Mouse (Mus musculus) heart, embryonic 14.5 days (tissue): ENCODE results near the gene Gstt2. TPM values are rescaled to one million over a fixed set of nuclear protein-coding genes. Genes with fewer than 3 reads are reported as not detected.

ENCODE experiments used
- ATAC-seq: fragments of 200-750 bp; cut with Nextera tagmentation; 2 replicates; pipeline ENCODE4 v1.8.0; 2017; ENCODE audit warnings: low read depth, moderate TSS enrichment; ENCODE audit not compliant: insufficient number of reproducible peaks, insufficient read depth, low FRiP score
- H3K27ac ChIP-seq, 2 experiments: fragments of 200-500 bp in 1 of 2; fragments of 300-500 bp in 1 of 2; sonication (generic) in 1 of 2; replicated peaks in 1 of 2; 2 replicates each; pipeline ENCODE4 v1.5.1; 2012 to 2014; ENCODE audit warnings: low read depth in 2 of 2, low read length in 2 of 2, control low read depth in 1 of 2, mild to moderate bottlenecking in 1 of 2, mixed read lengths in 1 of 2; ENCODE audit not compliant: control insufficient read depth in 1 of 2, insufficient read depth in 1 of 2
- H3K27me3 ChIP-seq: fragments of 300-500 bp; sonication (generic); 2 replicates; pipeline ENCODE4 v1.6.1; 2014; ENCODE audit warnings: mild to moderate bottlenecking, low read length, control low read depth; ENCODE audit not compliant: control insufficient read depth, insufficient read depth
- H3K36me3 ChIP-seq: fragments of 300-500 bp; sonication (generic); 2 replicates; pipeline ENCODE4 v1.6.1; 2014; ENCODE audit warnings: mild to moderate bottlenecking, control low read depth, low read length, mixed read lengths; ENCODE audit not compliant: control insufficient read depth, insufficient read depth
- H3K4me1 ChIP-seq, 2 experiments: fragments of 200-500 bp in 1 of 2; fragments of 300-500 bp in 1 of 2; sonication (generic) in 1 of 2; 2 replicates each; pipeline ENCODE4 v1.6.1; 2012 to 2014; ENCODE audit warnings: low read length in 2 of 2, control low read depth in 1 of 2, mixed read lengths in 1 of 2; ENCODE audit not compliant: control insufficient read depth in 2 of 2, insufficient read depth in 2 of 2
- H3K4me2 ChIP-seq: fragments of 300-500 bp; sonication (generic); 2 replicates; pipeline ENCODE4 v1.6.1; 2014; ENCODE audit warnings: mild to moderate bottlenecking, low read length
- H3K4me3 ChIP-seq, 2 experiments: fragments of 200-500 bp in 1 of 2; fragments of 300-500 bp in 1 of 2; sonication (generic) in 1 of 2; 2 replicates each; pipeline ENCODE4 v1.5.1; 2012 to 2014; ENCODE audit warnings: low read length in 2 of 2, mild to moderate bottlenecking in 2 of 2, control low read depth in 1 of 2, low read depth in 1 of 2, moderate library complexity in 1 of 2; ENCODE audit not compliant: control insufficient read depth in 1 of 2, insufficient read depth in 1 of 2
- H3K9ac ChIP-seq: fragments of 300-500 bp; sonication (generic); 2 replicates; pipeline ENCODE4 v1.6.1; 2014; ENCODE audit warnings: mild to moderate bottlenecking, low read length
- H3K9me3 ChIP-seq: fragments of 300-500 bp; sonication (generic); 2 replicates; pipeline ENCODE4 v1.6.1; 2016; ENCODE audit warnings: low read length, control low read depth; ENCODE audit not compliant: control insufficient read depth
- WGBS: fragments of 180-500 bp; shearing (Covaris S2); extraction: QIAGEN DNeasy Blood & Tissue Kit; methylation state at CpG from one replicate; pipeline ENCODE4 v1.1.7; 2014; 5-methylcytosine and 5-hydroxymethylcytosine counted together
- polyA plus RNA-seq: library from polyadenylated mRNA; unstranded; fragments of >200 nt; fragmentation: Nextera tagmentation; extraction: Ambion mirVana; gene quantifications from 2 replicates; pipeline ENCODE4 v1.2.1, GENCODE M21; 2014

Gstt2 gene
- polyA plus RNA-seq, 1 experiment from 2014 or later, result 13.5 TPM

- no peak overlapping the region for H3K4me3 ChIP-seq
- no peak overlapping the region for H3K9ac ChIP-seq
- peaks cover 11 to 13% of the 10 kb centered on the region in 2 experiments for H3K4me1 ChIP-seq
- H3K36me3 ChIP-seq, result peaks cover 25% of the 10 kb centered on the region
- 42% methylated on average over 5 of the region's 5 CpGs for WGBS
- no peaks in the 10 kb centered on the region for H3K27me3 ChIP-seq
- no peak overlapping the region for H3K27ac ChIP-seq
- H3K4me2 ChIP-seq, result no peak overlapping the region
- no peak for ATAC-seq
- no peaks in the 10 kb centered on the region for H3K9me3 ChIP-seq
Measured at GRCm38 (mm10) chr10:75854096-75854495, 16.9 kb upstream of the Gstt2 start.

GRCm38 (mm10) chr10:75853452-75853851, 16.2 kb upstream of the Gstt2 start:
- no peak for ATAC-seq
- 23% methylated on average over 10 of the region's 10 CpGs for whole genome bisulfite sequencing

GRCm38 (mm10) chr10:75852539-75853125, 15.4 kb upstream of the Gstt2 start:
- Histone ChIP-seq H3K4me3 (no peak overlapping the region), H3K9me3 (no peaks in the 10 kb centered on the region), H3K27ac (no peak overlapping the region), H3K4me2 (no peak overlapping the region), H3K9ac (no peak overlapping the region), H3K4me1 (peaks cover 0 to under 1% of the 10 kb centered on the region in 2 experiments; a peak in 2 of 4 replicates), H3K27me3 (no peaks in the 10 kb centered on the region), H3K36me3 (peaks cover 14% of the 10 kb centered on the region)
- ATAC-seq, result no peak
- 96% methylated on average over 12 of the region's 12 CpGs for WGBS

More at GRCm38 (mm10) chr10:75853452-75853851, 16.2 kb upstream of the Gstt2 start:
- Histone ChIP-seq H3K4me3 (no peak overlapping the region), H3K27ac (no peak overlapping the region), H3K4me2 (no peak overlapping the region), H3K9ac (no peak overlapping the region), H3K9me3 (no peaks in the 10 kb centered on the region), H3K27me3 (no peaks in the 10 kb centered on the region), H3K36me3 (peaks cover 22% of the 10 kb centered on the region), H3K4me1 (peaks cover 6% of the 10 kb centered on the region in 2 experiments)

GRCm38 (mm10) chr10:75851681-75852080, 14.5 kb upstream of the Gstt2 start:
- Histone ChIP-seq H3K27ac (no peak overlapping the region), H3K4me3 (no peak overlapping the region), H3K4me1 (no peaks in the 10 kb centered on the region), H3K4me2 (no peak overlapping the region), H3K36me3 (peaks cover 4% of the 10 kb centered on the region; the same call in 1 of the 2 replicates), H3K27me3 (no peaks in the 10 kb centered on the region), H3K9me3 (no peaks in the 10 kb centered on the region), H3K9ac (no peak overlapping the region)
- ATAC-seq, result no peak
- 47% methylated on average over 3 of the region's 3 CpGs for WGBS

- Histone ChIP-seq H3K9ac (no peak overlapping the region), H3K36me3 (0 out of 2 replicates have a peak, but pooled peaks cover under 1% of the 10 kb centered on the region), H3K4me2 (no peak overlapping the region), H3K27me3 (no peaks in the 10 kb centered on the region), H3K4me1 (no peaks in the 10 kb centered on the region), H3K27ac (no peak overlapping the region), H3K9me3 (no peaks in the 10 kb centered on the region), H3K4me3 (no peak overlapping the region)
- 4% methylated on average over 6 of the region's 6 CpGs for WGBS
- ATAC-seq, result no peak
Measured at GRCm38 (mm10) chr10:75851076-75851475, 13.9 kb upstream of the Gstt2 start.

- H3K4me1 ChIP-seq, result no peaks in the 10 kb centered on the region
- no peak overlapping the region for H3K27ac ChIP-seq
- no peaks in the 10 kb centered on the region for H3K36me3 ChIP-seq
- 20% methylated on average over 3 of the region's 3 CpGs for WGBS
- no peaks in the 10 kb centered on the region for H3K27me3 ChIP-seq
- no peaks in the 10 kb centered on the region for H3K9me3 ChIP-seq
- H3K9ac ChIP-seq, result no peak overlapping the region
- no peak overlapping the region for H3K4me2 ChIP-seq
- no peak for ATAC-seq
- H3K4me3 ChIP-seq, result no peak overlapping the region
Measured at GRCm38 (mm10) chr10:75848382-75848781, 11.2 kb upstream of the Gstt2 start.

GRCm38 (mm10) chr10:75845306-75845930, 8.2 kb upstream of the Gstt2 start:
- ATAC-seq, result no peak
- Histone ChIP-seq H3K27ac (no peak overlapping the region), H3K4me1 (no peaks in the 10 kb centered on the region), H3K9ac (no peak overlapping the region), H3K27me3 (no peaks in the 10 kb centered on the region), H3K36me3 (no peaks in the 10 kb centered on the region), H3K4me2 (no peak overlapping the region), H3K4me3 (no peak overlapping the region), H3K9me3 (no peaks in the 10 kb centered on the region)
- 65% methylated on average over 6 of the region's 6 CpGs for WGBS
